Mouse (Mus musculus): Measurements from ENCODE around the gene Fbxo41. TPM values are rescaled to one million over a fixed set of nuclear protein-coding genes. Genes with fewer than 3 reads are reported as not detected.

Gene Fbxo41
- polyA plus RNA-seq, 1 experiment: 0.22 TPM

- Histone ChIP-seq H3K27me3 (ENCODE audit: control insufficient read depth, insufficient read depth, low read length) (peaks cover 30% of the 10 kb centered on the region), H3K4me3 (ENCODE audit: low read depth, low read length) (no peak overlapping the region), H3K4me1 (ENCODE audit: control insufficient read depth, insufficient read depth, insufficient read length, low read length) (peaks cover 8% of the 10 kb centered on the region; the same call in 1 of the 2 replicates), H3K36me3 (ENCODE audit: control insufficient read depth, insufficient read depth, low read length) (no peaks in the 10 kb centered on the region), H3K27ac (ENCODE audit: insufficient read depth, low read depth, low read length) (no peak overlapping the region)
- 80% methylated on average over 4 of the region's 4 CpGs for WGBS
- TF ChIP-seq CTCF (IDR thresholded peaks at IDR 0.05; ENCODE audit: extremely low read depth, insufficient read length, insufficient replicate concordance, low read depth, low read length) (no peak), POLR2A (IDR thresholded peaks at IDR 0.05; ENCODE audit: low read depth, low read length) (no peak)
Observed at GRCm38 (mm10) chr6:85515941-85516340, 13.1 kb upstream of the Fbxo41 start.

GRCm38 (mm10) chr6:85513531-85513910 is 10.7 kb upstream of the Fbxo41 start, which contains the start of gene Egr4:
Egr4 (minus strand) TSS chr6:85513589.
- H3K27me3 ChIP-seq (ENCODE audit: control insufficient read depth, insufficient read depth, low read length): peaks cover 30% of the 10 kb centered on the region
- peaks cover 8% of the 10 kb centered on the region; the same call in 1 of the 2 replicates for H3K4me1 ChIP-seq (ENCODE audit: control insufficient read depth, insufficient read depth, insufficient read length, low read length)
- H3K36me3 ChIP-seq (ENCODE audit: control insufficient read depth, insufficient read depth, low read length): no peaks in the 10 kb centered on the region
- 2% methylated on average over 38 of the region's 38 CpGs for WGBS
- H3K4me3 ChIP-seq (ENCODE audit: low read depth, low read length): peak within 1 kb of the TSS; percentile 42
- no peak within 1 kb of the TSS for H3K27ac ChIP-seq (ENCODE audit: insufficient read depth, low read depth, low read length)
- TF ChIP-seq POLR2A (IDR thresholded peaks at IDR 0.05; ENCODE audit: low read depth, low read length) (no peak), CTCF (IDR thresholded peaks at IDR 0.05; ENCODE audit: extremely low read depth, insufficient read length, insufficient replicate concordance, low read depth, low read length) (no peak)

GRCm38 (mm10) chr6:85512577-85513530 is 10.1 kb upstream of the Fbxo41 start:
- Histone ChIP-seq H3K27ac (ENCODE audit: insufficient read depth, low read depth, low read length) (no peak overlapping the region), H3K4me1 (ENCODE audit: control insufficient read depth, insufficient read depth, insufficient read length, low read length) (peaks cover 8% of the 10 kb centered on the region; the same call in 1 of the 2 replicates), H3K27me3 (ENCODE audit: control insufficient read depth, insufficient read depth, low read length) (peaks cover 30% of the 10 kb centered on the region), H3K4me3 (ENCODE audit: low read depth, low read length) (peak overlapping the region; percentile 42), H3K36me3 (ENCODE audit: control insufficient read depth, insufficient read depth, low read length) (no peaks in the 10 kb centered on the region)
- no peak for TF ChIP-seq CTCF (IDR thresholded peaks at IDR 0.05; ENCODE audit: extremely low read depth, insufficient read length, insufficient replicate concordance, low read depth, low read length)
- TF ChIP-seq POLR2A (IDR thresholded peaks at IDR 0.05; ENCODE audit: low read depth, low read length): no peak
- WGBS: 3% methylated on average over 90 of the region's 90 CpGs

DNA sequence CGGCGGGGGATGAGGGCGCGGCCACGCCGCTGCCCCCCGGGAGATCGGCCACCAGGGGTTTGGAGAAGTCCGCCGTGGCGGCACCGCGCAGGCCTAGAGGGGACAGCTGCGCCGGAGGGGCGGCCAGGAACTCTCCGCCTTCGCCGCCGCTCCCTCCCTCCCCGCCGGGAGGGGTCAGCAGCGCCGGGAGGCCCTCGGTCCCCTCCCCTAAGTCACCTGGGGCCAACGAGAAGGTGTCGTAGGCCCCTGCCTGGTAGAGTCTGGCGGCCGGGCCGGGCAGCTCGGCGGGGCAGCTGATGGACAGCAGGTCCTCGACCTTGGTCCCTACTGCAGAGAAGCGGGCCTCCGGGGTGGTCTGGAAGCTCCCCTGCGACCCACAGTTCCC is 9.3 kb upstream of the Fbxo41 start:
- no peak overlapping the region for H3K4me3 ChIP-seq (ENCODE audit: low read depth, low read length)
- 3% methylated on average over 21 of the region's 36 CpGs for WGBS
- no peak for TF ChIP-seq CTCF (IDR thresholded peaks at IDR 0.05; ENCODE audit: extremely low read depth, insufficient read length, insufficient replicate concordance, low read depth, low read length)
- TF ChIP-seq POLR2A (IDR thresholded peaks at IDR 0.05; ENCODE audit: low read depth, low read length): no peak

GRCm38 (mm10) chr6:85511286-85512055 is 8.7 kb upstream of the Fbxo41 start:
- no peak overlapping the region for H3K27ac ChIP-seq (ENCODE audit: insufficient read depth, low read depth, low read length)
- H3K36me3 ChIP-seq (ENCODE audit: control insufficient read depth, insufficient read depth, low read length): no peaks in the 10 kb centered on the region
- no peak overlapping the region for H3K4me3 ChIP-seq (ENCODE audit: low read depth, low read length)
- TF ChIP-seq POLR2A (IDR thresholded peaks at IDR 0.05; ENCODE audit: low read depth, low read length) (no peak), CTCF (IDR thresholded peaks at IDR 0.05; ENCODE audit: extremely low read depth, insufficient read length, insufficient replicate concordance, low read depth, low read length) (no peak)
- 1% methylated on average over 88 of the region's 88 CpGs for WGBS
- peaks cover 8% of the 10 kb centered on the region; the same call in 1 of the 2 replicates for H3K4me1 ChIP-seq (ENCODE audit: control insufficient read depth, insufficient read depth, insufficient read length, low read length)
- H3K27me3 ChIP-seq (ENCODE audit: control insufficient read depth, insufficient read depth, low read length): peaks cover 30% of the 10 kb centered on the region

More for the DNA sequence above, 9.3 kb upstream of the Fbxo41 start:
- no peaks in the 10 kb centered on the region for H3K36me3 ChIP-seq (ENCODE audit: control insufficient read depth, insufficient read depth, low read length)
- peaks cover 8% of the 10 kb centered on the region; the same call in 1 of the 2 replicates for H3K4me1 ChIP-seq (ENCODE audit: control insufficient read depth, insufficient read depth, insufficient read length, low read length)
- no peak overlapping the region for H3K27ac ChIP-seq (ENCODE audit: insufficient read depth, low read depth, low read length)
- peaks cover 30% of the 10 kb centered on the region for H3K27me3 ChIP-seq (ENCODE audit: control insufficient read depth, insufficient read depth, low read length)

DNA sequence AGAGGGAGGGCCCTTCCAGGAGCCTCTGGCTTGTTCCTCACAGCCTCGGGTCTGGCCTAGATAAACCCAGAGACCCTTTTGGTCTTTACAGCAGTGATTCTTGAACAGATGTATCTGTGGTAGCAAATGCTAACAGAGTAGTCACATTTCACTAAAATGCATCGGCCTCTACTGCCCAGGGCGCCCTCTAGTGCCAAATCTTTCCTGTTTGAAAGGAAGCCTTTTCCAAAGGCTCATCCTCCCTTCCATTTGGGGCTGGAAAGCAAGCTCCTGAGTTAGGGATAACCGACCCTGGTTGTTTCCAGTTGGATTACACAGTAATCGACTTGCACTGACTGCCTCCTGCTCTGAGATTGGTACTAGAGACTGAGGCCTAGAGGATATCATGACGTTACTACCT is 7.7 kb upstream of the Fbxo41 start:
- WGBS: 6% methylated on average over 6 of the region's 6 CpGs
- no peak for TF ChIP-seq POLR2A (IDR thresholded peaks at IDR 0.05; ENCODE audit: low read depth, low read length)
- TF ChIP-seq CTCF (IDR thresholded peaks at IDR 0.05; ENCODE audit: extremely low read depth, insufficient read length, insufficient replicate concordance, low read depth, low read length): peak; percentile 30; the same call in 1 of the 2 replicates
- H3K36me3 ChIP-seq (ENCODE audit: control insufficient read depth, insufficient read depth, low read length): no peaks in the 10 kb centered on the region
- peaks cover 8% of the 10 kb centered on the region; the same call in 1 of the 2 replicates for H3K4me1 ChIP-seq (ENCODE audit: control insufficient read depth, insufficient read depth, insufficient read length, low read length)
- peaks cover 30% of the 10 kb centered on the region for H3K27me3 ChIP-seq (ENCODE audit: control insufficient read depth, insufficient read depth, low read length)
- no peak overlapping the region for H3K27ac ChIP-seq (ENCODE audit: insufficient read depth, low read depth, low read length)
- H3K4me3 ChIP-seq (ENCODE audit: low read depth, low read length): no peak overlapping the region

All from small intestine, adult 2 months (tissue).